Mouse (Mus musculus) liver, adult 2 months (tissue): ENCODE results near the gene Scd1.

ENCODE experiments used
- CTCF ChIP-seq: fragments of 200-500 bp; IDR thresholded peaks from 2 replicates; pipeline ENCODE4 v1.5.1; 2011; ENCODE audit warnings: low read depth, low read length, control low read depth
- POLR2A ChIP-seq: fragments of 200-500 bp; IDR thresholded peaks from 2 replicates; pipeline ENCODE4 v1.6.1; 2011; ENCODE audit warnings: low read length, control low read depth; ENCODE audit not compliant: insufficient read depth; ENCODE audit errors: extremely low read depth

GRCm38 (mm10) chr19:44432084-44432483 lies 24.4 kb upstream of the Scd1 start:
- TF ChIP-seq POLR2A (no peak), CTCF (no peak)
